Mouse (Mus musculus): ENCODE data around the gene Ggta1. TPM values are rescaled to one million over a fixed set of nuclear protein-coding genes. Genes with fewer than 3 reads are reported as not detected.

Gene Ggta1
- polyA plus RNA-seq, 1 experiment from 2014 or later: 6.3 TPM

Other genes starting within 250 kb of the Ggta1 start
- 27.9 and 29.9 TPM in 2 replicates for gene Gsn, start 206.9 kb downstream of the Ggta1 start, polyA plus RNA-seq (2014; fragmentation: Nextera tagmentation; extraction: Ambion mirVana)
- 15.3 and 15.4 TPM in 2 replicates for gene Stom, start 126.3 kb downstream of the Ggta1 start, polyA plus RNA-seq (2014; fragmentation: Nextera tagmentation; extraction: Ambion mirVana)
- not detected in 2 replicates for gene 4930568D16Rik, start 95.5 kb downstream of the Ggta1 start, polyA plus RNA-seq (2014; fragmentation: Nextera tagmentation; extraction: Ambion mirVana)
- gene 4930402F06Rik, start 66.1 kb downstream of the Ggta1 start, polyA plus RNA-seq (2014; fragmentation: Nextera tagmentation; extraction: Ambion mirVana): not detected in 2 replicates
- 32.6 and 42.3 TPM in 2 replicates for gene Dab2ip, start 95.0 kb upstream of the Ggta1 start, polyA plus RNA-seq (2014; fragmentation: Nextera tagmentation; extraction: Ambion mirVana)